Mouse (Mus musculus) intestine, postnatal 0 days (tissue): Measurements from ENCODE around the gene Nrp2. TPM values are rescaled to one million over a fixed set of nuclear protein-coding genes. Genes with fewer than 3 reads are reported as not detected.

Experiments
- ATAC-seq: fragments of 200-750 bp; cut with Nextera tagmentation; 2 replicates; pipeline ENCODE4 v1.8.0; 2017; ENCODE audit warnings: mild to moderate bottlenecking, moderate TSS enrichment, moderate library complexity
- H3K27ac ChIP-seq: fragments of 300-500 bp; sonication (generic); 2 replicates; pipeline ENCODE4 v1.5.1; 2014; ENCODE audit warnings: mild to moderate bottlenecking, low read depth, low read length, moderate library complexity
- H3K27me3 ChIP-seq: fragments of 300-500 bp; sonication (generic); replicated peaks from 2 replicates; pipeline ENCODE4 v1.6.1; 2014; ENCODE audit warnings: low read length, mixed read lengths; ENCODE audit not compliant: control insufficient read depth, insufficient read depth
- H3K36me3 ChIP-seq: fragments of 300-500 bp; sonication (generic); 2 replicates; pipeline ENCODE4 v1.6.1; 2014; ENCODE audit warnings: mild to moderate bottlenecking, moderate library complexity; ENCODE audit not compliant: control insufficient read depth, insufficient read depth
- H3K4me1 ChIP-seq: fragments of 300-500 bp; sonication (generic); replicated peaks from 2 replicates; pipeline ENCODE4 v1.6.1; 2014; ENCODE audit warnings: antibody characterized with exemption, low read length, mixed read lengths; ENCODE audit not compliant: control insufficient read depth, insufficient read depth
- H3K4me2 ChIP-seq: fragments of 300-500 bp; sonication (generic); replicated peaks from 2 replicates; pipeline ENCODE4 v1.6.1; 2014; ENCODE audit warnings: low read depth, mild to moderate bottlenecking, moderate library complexity
- H3K4me3 ChIP-seq: fragments of 300-500 bp; sonication (generic); 2 replicates; pipeline ENCODE4 v1.5.1; 2014; ENCODE audit warnings: low read depth, low read length
- H3K9ac ChIP-seq: fragments of 300-500 bp; sonication (generic); 2 replicates; pipeline ENCODE4 v1.6.1; 2014; ENCODE audit warnings: mild to moderate bottlenecking, low read depth, low read length
- H3K9me3 ChIP-seq: fragments of 300-500 bp; sonication (generic); 2 replicates; pipeline ENCODE4 v1.6.1; 2016; ENCODE audit warnings: mixed run types; ENCODE audit not compliant: control insufficient read depth
- CTCF ChIP-seq: sonication (generic); IDR thresholded peaks from 2 replicates; pipeline ENCODE4 v1.5.1; 2016; ENCODE audit warnings: low read depth, mild to moderate bottlenecking, control low read depth, antibody characterized with exemption, moderate library complexity
- WGBS: fragments of 180-500 bp; shearing (Covaris S2); extraction: QIAGEN DNeasy Blood & Tissue Kit; methylation state at CpG from one replicate; pipeline ENCODE4 v1.1.7; 2014; 5-methylcytosine and 5-hydroxymethylcytosine counted together
- polyA plus RNA-seq: library from polyadenylated mRNA; unstranded; fragments of >200 nt; fragmentation: Nextera tagmentation; extraction: Ambion mirVana; gene quantifications from 2 replicates; pipeline ENCODE4 v1.2.1, GENCODE M21; 2015

The Nrp2 gene
- polyA plus RNA-seq, 1 experiment from 2014 or later, result 11.7 TPM

DNA sequence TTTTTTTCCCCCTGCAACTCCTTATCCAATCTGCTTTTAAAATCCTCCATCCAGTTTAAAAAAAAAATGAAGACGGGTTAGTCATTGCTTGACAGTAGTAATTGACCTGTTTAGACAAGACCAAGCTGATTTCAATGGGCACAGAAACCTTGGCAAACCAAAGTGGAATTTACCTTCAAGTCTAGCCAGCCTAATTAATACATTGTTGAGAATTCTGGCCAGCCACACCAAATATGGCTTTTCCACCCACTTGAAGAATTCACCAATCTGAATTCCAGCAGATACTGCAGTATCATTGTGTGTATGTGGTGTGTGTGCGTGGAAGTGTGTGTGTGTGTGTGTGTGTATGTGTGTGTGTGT lies 91.8 kb downstream of the Nrp2 start:
- H3K4me1 ChIP-seq, result no peaks in the 10 kb centered on the region
- no peaks in the 10 kb centered on the region for H3K9me3 ChIP-seq
- no peaks in the 10 kb centered on the region for H3K27me3 ChIP-seq
- TF ChIP-seq CTCF, result no peak
- WGBS, result 62% methylated on average over 2 of the region's 2 CpGs
- H3K4me2 ChIP-seq, result no peak overlapping the region
- no peak overlapping the region for H3K4me3 ChIP-seq
- no peaks in the 10 kb centered on the region for H3K36me3 ChIP-seq
- ATAC-seq, result no peak
- H3K9ac ChIP-seq, result no peak overlapping the region
- no peak overlapping the region for H3K27ac ChIP-seq

DNA sequence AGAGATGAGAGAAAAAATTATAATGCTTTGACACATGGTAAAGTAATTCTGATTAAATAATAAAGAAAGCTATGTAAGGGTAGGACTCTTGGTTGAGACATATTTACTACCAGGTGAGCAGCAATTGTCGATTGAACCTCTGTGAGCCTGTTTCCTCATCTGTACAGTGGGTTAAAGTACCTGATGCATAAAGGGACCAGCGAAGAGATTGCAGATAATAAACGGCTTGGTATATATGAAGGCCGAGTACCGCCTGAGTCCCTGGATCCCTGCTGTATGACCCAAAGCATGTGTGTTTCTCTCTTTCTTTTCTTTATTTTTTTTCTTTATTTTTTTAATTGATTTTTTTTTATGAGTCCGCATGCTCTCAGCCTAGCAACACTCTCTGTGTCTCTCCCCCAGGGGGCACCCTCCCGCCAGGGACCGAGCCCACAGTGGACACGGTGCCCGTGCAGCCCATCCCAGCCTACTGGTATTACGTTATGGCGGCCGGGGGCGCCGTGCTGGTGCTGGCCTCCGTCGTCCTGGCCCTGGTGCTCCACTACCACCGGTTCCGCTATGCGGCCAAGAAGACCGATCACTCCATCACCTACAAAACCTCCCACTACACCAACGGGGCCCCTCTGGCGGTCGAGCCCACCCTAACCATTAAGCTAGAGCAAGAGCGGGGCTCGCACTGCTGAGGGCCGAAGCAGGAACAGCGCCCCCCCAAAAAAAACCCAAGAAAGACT lies 92.4 kb downstream of the Nrp2 start:
- ATAC-seq, result no peak
- H3K4me3 ChIP-seq, result no peak overlapping the region
- 57% methylated on average over 28 of the region's 28 CpGs for WGBS
- no peaks in the 10 kb centered on the region for H3K27me3 ChIP-seq
- no peak overlapping the region; the same call in 1 of the 2 replicates for H3K4me2 ChIP-seq
- H3K9me3 ChIP-seq, result no peaks in the 10 kb centered on the region
- peak; percentile 60 for TF ChIP-seq CTCF
- no peak overlapping the region for H3K27ac ChIP-seq
- H3K9ac ChIP-seq, result no peak overlapping the region
- no peaks in the 10 kb centered on the region for H3K36me3 ChIP-seq
- H3K4me1 ChIP-seq, result no peaks in the 10 kb centered on the region

DNA sequence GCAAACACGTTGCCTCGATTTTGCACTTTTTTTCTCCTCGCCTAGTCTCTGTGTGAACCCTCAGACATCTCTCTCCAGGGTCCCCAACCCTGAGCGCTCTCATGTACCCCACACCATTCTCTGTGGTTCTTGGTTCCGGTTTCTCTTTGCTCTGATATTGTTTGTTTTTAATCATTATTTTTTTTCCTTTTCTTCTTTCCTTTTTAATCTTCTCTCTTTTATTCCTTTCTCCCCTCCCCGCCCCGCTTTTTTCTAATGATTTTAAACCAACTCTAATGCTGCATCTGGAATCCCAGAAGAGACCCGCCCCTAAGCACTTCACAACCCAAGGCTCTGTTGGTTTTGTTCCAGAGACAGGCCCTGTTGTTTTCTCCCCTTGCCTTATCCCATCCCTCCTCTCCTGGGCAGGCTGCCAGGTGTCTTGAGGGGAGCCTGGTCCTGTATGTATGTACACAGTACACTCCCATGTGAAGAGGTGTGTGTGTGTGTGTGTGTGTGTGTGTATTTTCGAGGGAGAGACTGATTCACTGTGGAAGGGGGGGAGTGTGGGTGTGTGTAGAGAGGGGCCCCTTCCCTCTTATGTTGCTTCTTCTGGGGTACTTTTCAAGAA lies 93.1 kb downstream of the Nrp2 start:
- no peak overlapping the region for H3K4me3 ChIP-seq
- TF ChIP-seq CTCF, result no peak

DNA sequence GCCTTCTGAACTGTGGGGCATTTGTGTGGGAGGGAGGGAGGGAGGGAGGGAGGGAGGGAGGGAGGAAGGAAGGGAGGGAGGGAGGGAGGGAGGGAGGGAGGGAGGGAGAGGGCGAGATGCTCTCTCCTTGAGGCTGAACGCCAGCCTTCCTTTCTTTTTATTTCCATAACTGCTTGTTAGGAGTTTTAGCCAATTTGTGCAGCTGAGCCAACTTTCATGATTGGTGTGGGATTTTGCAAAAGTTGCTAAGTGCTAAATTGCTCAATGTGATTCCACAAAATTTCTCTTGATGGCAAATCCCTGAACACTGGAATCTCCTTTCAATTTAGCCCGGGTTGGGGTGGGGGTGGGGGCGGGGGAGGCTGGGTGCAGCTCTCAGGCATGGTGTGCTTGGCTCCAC lies 96.3 kb downstream of the Nrp2 start:
- TF ChIP-seq CTCF, result no peak
- ATAC-seq, result no peak
- Histone ChIP-seq H3K27me3 (no peaks in the 10 kb centered on the region), H3K36me3 (no peaks in the 10 kb centered on the region), H3K4me1 (no peaks in the 10 kb centered on the region), H3K4me2 (no peak overlapping the region), H3K27ac (no peak overlapping the region), H3K9ac (no peak overlapping the region), H3K4me3 (no peak overlapping the region), H3K9me3 (no peaks in the 10 kb centered on the region)
- WGBS, result 67% methylated on average over 4 of the region's 4 CpGs

More for the DNA sequence above, 93.1 kb downstream of the Nrp2 start:
- H3K9ac ChIP-seq, result no peak overlapping the region
- H3K4me1 ChIP-seq, result no peaks in the 10 kb centered on the region
- ATAC-seq, result no peak
- H3K36me3 ChIP-seq, result no peaks in the 10 kb centered on the region
- no peaks in the 10 kb centered on the region for H3K27me3 ChIP-seq
- H3K4me2 ChIP-seq, result no peak overlapping the region; the same call in 1 of the 2 replicates
- H3K27ac ChIP-seq, result no peak overlapping the region
- WGBS, result 65% methylated on average over 9 of the region's 9 CpGs
- H3K9me3 ChIP-seq, result no peaks in the 10 kb centered on the region

DNA sequence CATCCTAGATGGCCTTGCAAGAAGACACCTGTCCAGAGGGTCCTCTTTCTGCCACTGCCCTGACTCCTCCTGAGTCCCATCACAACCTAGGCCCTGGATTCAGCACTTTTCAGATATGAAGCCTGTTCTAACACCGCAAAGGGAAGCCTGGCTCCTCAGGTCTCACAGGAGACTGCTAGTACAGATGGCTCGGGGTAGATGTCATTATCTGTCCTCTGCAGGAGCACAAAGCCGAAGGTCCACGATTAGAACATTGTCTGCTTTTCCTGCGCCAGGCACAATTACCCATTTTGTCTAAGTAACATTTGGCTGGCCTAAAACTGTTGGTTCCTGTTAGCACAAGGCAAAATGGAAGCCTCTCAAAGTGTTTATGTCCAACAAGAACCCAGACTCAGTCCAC lies 97.3 kb downstream of the Nrp2 start:
- ATAC-seq, result no peak
- no peak overlapping the region for H3K9ac ChIP-seq
- H3K36me3 ChIP-seq, result no peaks in the 10 kb centered on the region
- no peaks in the 10 kb centered on the region for H3K9me3 ChIP-seq
- H3K27ac ChIP-seq, result no peak overlapping the region
- H3K4me2 ChIP-seq, result no peak overlapping the region
- H3K27me3 ChIP-seq, result no peaks in the 10 kb centered on the region
- no peaks in the 10 kb centered on the region for H3K4me1 ChIP-seq
- H3K4me3 ChIP-seq, result no peak overlapping the region
- TF ChIP-seq CTCF, result no peak
- WGBS, result 91% methylated on average over 5 of the region's 5 CpGs

DNA sequence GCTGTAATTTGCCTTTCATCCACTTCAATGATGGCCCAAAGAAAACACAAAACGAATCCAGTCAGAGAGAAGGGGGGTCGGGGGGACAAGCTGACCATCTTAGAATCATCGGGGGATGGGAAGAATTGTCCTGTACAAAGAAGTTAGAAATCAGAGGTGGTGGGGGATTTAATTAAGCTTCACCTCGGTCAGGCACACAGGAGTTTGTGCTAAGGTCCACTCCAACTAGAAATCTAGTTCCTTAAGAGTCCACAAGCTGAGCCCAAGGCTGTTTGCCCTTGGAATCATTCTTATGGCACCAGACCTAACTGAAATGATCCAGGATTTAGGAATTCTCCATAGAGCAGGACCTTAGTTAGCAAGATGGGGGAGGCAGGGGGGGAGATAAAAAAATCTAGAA lies 98.3 kb downstream of the Nrp2 start:
- no peak for ATAC-seq
- 79% methylated on average over 4 of the region's 4 CpGs for WGBS
- H3K9me3 ChIP-seq, result no peaks in the 10 kb centered on the region
- no peak for TF ChIP-seq CTCF
- H3K4me2 ChIP-seq, result no peak overlapping the region
- no peak overlapping the region for H3K27ac ChIP-seq
- no peaks in the 10 kb centered on the region for H3K4me1 ChIP-seq
- H3K9ac ChIP-seq, result no peak overlapping the region
- no peak overlapping the region for H3K4me3 ChIP-seq
- no peaks in the 10 kb centered on the region for H3K27me3 ChIP-seq
- H3K36me3 ChIP-seq, result no peaks in the 10 kb centered on the region
